Comparison of ENCODE assay signal across 8 mouse cellular contexts in the genomic region with DNA sequence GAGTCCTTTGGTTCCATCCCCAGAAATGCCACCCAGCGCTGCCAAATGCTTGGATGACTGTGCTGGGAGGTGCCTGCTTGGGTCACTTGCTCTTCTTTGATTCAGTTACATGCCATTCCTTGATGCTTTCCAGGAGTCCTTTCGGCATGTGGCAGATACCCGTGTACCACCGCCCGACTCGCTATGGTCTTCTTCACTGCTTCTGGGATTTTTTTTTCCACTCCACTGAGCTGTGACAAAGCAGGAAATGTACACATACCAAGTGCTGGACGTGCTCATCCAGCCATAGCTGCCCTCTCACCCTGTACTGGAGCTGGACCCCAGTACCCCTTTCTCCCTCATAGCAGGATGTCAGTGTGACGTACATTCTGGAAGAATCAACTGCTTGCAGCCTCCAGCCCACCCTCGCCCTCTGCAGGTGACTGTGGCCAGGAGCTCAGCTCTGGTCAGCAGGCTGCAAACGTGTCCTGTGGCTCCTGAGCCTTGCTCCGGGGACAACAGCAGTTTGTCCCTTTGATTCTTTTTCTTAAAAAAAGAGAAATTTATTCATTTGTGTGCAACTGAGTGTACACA. TPM values are rescaled to one million over a fixed set of nuclear protein-coding genes. Genes with fewer than 3 reads are reported as not detected.
DNase-seq lines count a peak whose midpoint lies in the region; TF ChIP-seq lines count a peak whose summit lies in the region.

No protein-coding gene starts in this region.

- H3K4me1 ChIP-seq in cerebellum, adult 2 months (ENCODE audit: control insufficient read depth, insufficient read depth, low read length) = no peaks in the 10 kb centered on the region
- H3K4me1 ChIP-seq in lung, adult 2 months (ENCODE audit: control insufficient read depth, insufficient read depth, low read length) = peaks cover 5% of the 10 kb centered on the region; the same call in 1 of the 2 replicates

- no peaks in the 10 kb centered on the region for H3K27me3 ChIP-seq in cerebellum, adult 2 months (ENCODE audit: control insufficient read depth, insufficient read depth, low read length)

- H3K4me3 ChIP-seq in cerebellum, adult 2 months (replicated peaks; ENCODE audit: insufficient read depth, low read depth, low read length) = no peak overlapping the region
- H3K4me3 ChIP-seq in lung, adult 2 months (replicated peaks; ENCODE audit: extremely low read depth, low read depth, low read length) = no peak overlapping the region

- WGBS in cerebellum, adult 2 months = 26% methylated on average over 11 of the region's 11 CpGs
- 74% methylated on average over 11 of the region's 11 CpGs for WGBS in lung, adult 2 months

- TF ChIP-seq CTCF in cerebellum, adult 2 months (IDR thresholded peaks at IDR 0.05; ENCODE audit: borderline replicate concordance, insufficient read depth, low read depth, low read length) = peak; percentile 78
- peak; percentile 60; the same call in 1 of the 2 replicates for TF ChIP-seq CTCF in lung, adult 2 months (IDR thresholded peaks at IDR 0.05; ENCODE audit: insufficient read depth, low read length)

- peak; percentile 55 to 64 for DNase-seq in cerebellum, adult 2 months
- DNase-seq in cerebellum, adult 11 months = no peak
- DNase-seq in lung, adult 2 months = no peak
- DNase-seq in lung, postnatal 4 days = no peak
- DNase-seq in cerebellum, postnatal 10 days = peak; percentile 67 to 72
- peak; percentile 75 to 80 for DNase-seq in kidney, postnatal 4 days
- no peak for DNase-seq in ovary, postnatal 10 days (ENCODE audit: low spot score)
- no peak for DNase-seq in right cerebral cortex, postnatal 10 days (ENCODE audit: low spot score in 2 of 2)

- no peak for TF ChIP-seq POLR2A in cerebellum, adult 2 months (IDR thresholded peaks at IDR 0.05; ENCODE audit: borderline replicate concordance, insufficient read depth, low read length)
- TF ChIP-seq POLR2A in lung, adult 2 months (IDR thresholded peaks at IDR 0.05; ENCODE audit: borderline replicate concordance, extremely low read depth, low read depth, low read length) = no peak

- no peak overlapping the region for H3K27ac ChIP-seq in cerebellum, adult 2 months (ENCODE audit: insufficient read depth, low read length)

RNA-seq across cellular contexts. Expression of gene Syt8, which starts 8.9 kb away (rescaled TPM):
- polyA plus RNA-seq in cerebellum, adult 2 months (2012; rRNA removed) = not detected in 2 replicates
- polyA plus RNA-seq in lung, adult 2 months (2012; rRNA removed) = 0.19 and 8.6 TPM in 2 replicates

RNA-seq across cellular contexts. Expression of gene Tnni2, which starts 15.9 kb away (rescaled TPM):
- 0.52 TPM in 1 of 2 replicates, not detected in the other for polyA plus RNA-seq in cerebellum, adult 2 months (2012; rRNA removed)
- 3.1 and 223 TPM in 2 replicates for polyA plus RNA-seq in lung, adult 2 months (2012; rRNA removed)

RNA-seq across cellular contexts. Expression of gene Lsp1, which starts 34.9 kb away (rescaled TPM):
- polyA plus RNA-seq in cerebellum, adult 2 months (2012; rRNA removed) = 4.2 and 5.9 TPM in 2 replicates
- 131 and 188 TPM in 2 replicates for polyA plus RNA-seq in lung, adult 2 months (2012; rRNA removed)

RNA-seq across cellular contexts. Expression of gene Ctsd, which starts 37.9 kb away (rescaled TPM):
- 401 and 405 TPM in 2 replicates for polyA plus RNA-seq in cerebellum, adult 2 months (2012; rRNA removed)
- polyA plus RNA-seq in lung, adult 2 months (2012; rRNA removed) = 689 and 921 TPM in 2 replicates

RNA-seq across cellular contexts. Expression of gene Gm49369, which starts 43.3 kb away (rescaled TPM):
- polyA plus RNA-seq in cerebellum, adult 2 months (2012; rRNA removed) = 1.00 and 1.0 TPM in 2 replicates
- polyA plus RNA-seq in lung, adult 2 months (2012; rRNA removed) = 0.24 TPM in 1 of 2 replicates, not detected in the other

Comparison
In these comparisons a context has a peak if more than half of its experiments do, and no peak if none do; other contexts are left out.
1. DNase-seq: peak in cerebellum, adult 2 months (2 of 2), cerebellum, postnatal 10 days (2 of 2) and kidney, postnatal 4 days (2 of 2); none in cerebellum, adult 11 months (single experiment), lung, adult 2 months (single experiment), lung, postnatal 4 days (0 of 2), ovary, postnatal 10 days (single experiment) and right cerebral cortex, postnatal 10 days (0 of 2).
2. RNA of gene Lsp1, which starts 34.9 kb away (polyA plus RNA-seq): 131 to 188 TPM in lung, adult 2 months; 4.2 to 5.9 TPM in cerebellum, adult 2 months; every median in the first group is over 10 times any median in the second.